Mouse (Mus musculus) MEL-GATA-1-ER (cell line): ENCODE measurements around the gene Carnmt1.

ENCODE experiments used
- DNase-seq: peaks from one replicate; pipeline ENCODE4 v3.0.0-alpha.2; 2012; ENCODE audit warnings: low read depth; ENCODE audit errors: extremely low read depth

Carnmt1 gene

GRCm38 (mm10) chr19:18670608-18671007, at the start of gene Carnmt1:
Gene Carnmt1 (plus strand): TSS chr19:18670764.
- DNase-seq: peak; percentile 76

GRCm38 (mm10) chr19:18623894-18624293, 46.7 kb upstream of the Carnmt1 start:
- no peak for DNase-seq

- DNase-seq: no peak
Observed at GRCm38 (mm10) chr19:18629589-18629988, 41.0 kb upstream of the Carnmt1 start.

GRCm38 (mm10) chr19:18630221-18631119, 40.1 kb upstream of the Carnmt1 start:
- DNase-seq: peak; percentile 39

- peak; percentile 56 for DNase-seq
Observed at GRCm38 (mm10) chr19:18631161-18631643, 39.4 kb upstream of the Carnmt1 start.

- peak; percentile 72 for DNase-seq
Observed at GRCm38 (mm10) chr19:18631644-18632219, 38.8 kb upstream of the Carnmt1 start, which contains the start of the genes Ostf1 and Nmrk1. Gene Ostf1 (minus strand): TSS chr19:18631823. Gene Nmrk1 (plus strand): TSS chr19:18631950.

GRCm38 (mm10) chr19:18632231-18633185, 38.1 kb upstream of the Carnmt1 start:
- no peak for DNase-seq

- DNase-seq: no peak
Observed at GRCm38 (mm10) chr19:18637954-18638353, 32.6 kb upstream of the Carnmt1 start.

- DNase-seq: no peak
Observed at GRCm38 (mm10) chr19:18638949-18639348, 31.6 kb upstream of the Carnmt1 start.

- no peak for DNase-seq
Observed at GRCm38 (mm10) chr19:18639552-18639951, 31.0 kb upstream of the Carnmt1 start.

- DNase-seq: no peak
Observed at GRCm38 (mm10) chr19:18641001-18641400, 29.6 kb upstream of the Carnmt1 start.

- no peak for DNase-seq
Observed at GRCm38 (mm10) chr19:18643411-18643810, 27.2 kb upstream of the Carnmt1 start.

- DNase-seq: no peak
Observed at GRCm38 (mm10) chr19:18644084-18644483, 26.5 kb upstream of the Carnmt1 start.

GRCm38 (mm10) chr19:18646397-18646796, 24.2 kb upstream of the Carnmt1 start:
- DNase-seq: peak; percentile 51

GRCm38 (mm10) chr19:18646853-18647420, 23.6 kb upstream of the Carnmt1 start:
- DNase-seq: peak; percentile 95

GRCm38 (mm10) chr19:18647775-18648557, 22.6 kb upstream of the Carnmt1 start:
- peak; percentile 27 for DNase-seq

GRCm38 (mm10) chr19:18648558-18648945, 22.0 kb upstream of the Carnmt1 start:
- DNase-seq: no peak

GRCm38 (mm10) chr19:18649955-18650354, 20.6 kb upstream of the Carnmt1 start:
- DNase-seq: peak; percentile 19

- DNase-seq: peak; percentile 25
Observed at GRCm38 (mm10) chr19:18650473-18650872, 20.1 kb upstream of the Carnmt1 start.

GRCm38 (mm10) chr19:18652592-18652991, 18.0 kb upstream of the Carnmt1 start:
- no peak for DNase-seq
